Mouse (Mus musculus) hindbrain, embryonic 11.5 days (tissue): ENCODE results near the gene Selenom. TPM values are rescaled to one million over a fixed set of nuclear protein-coding genes. Genes with fewer than 3 reads are reported as not detected.

ENCODE experiments used
- ATAC-seq: fragments of 200-750 bp; cut with Nextera tagmentation; 2 replicates; pipeline ENCODE4 v1.8.0; 2017; ENCODE audit warnings: mild to moderate bottlenecking, moderate TSS enrichment, moderate library complexity; ENCODE audit not compliant: low FRiP score
- DNase-seq: peaks from one replicate; pipeline ENCODE4 v3.0.0-alpha.2; 2015; ENCODE audit warnings: low spot score
- H3K27ac ChIP-seq: fragments of 300-500 bp; sonication (generic); 2 replicates; pipeline ENCODE4 v1.5.1; 2014; ENCODE audit warnings: mild to moderate bottlenecking, low read depth, low read length
- H3K27me3 ChIP-seq: fragments of 300-500 bp; sonication (generic); 2 replicates; pipeline ENCODE4 v1.6.1; 2014; ENCODE audit warnings: mild to moderate bottlenecking, low read length, moderate library complexity, mixed read lengths; ENCODE audit not compliant: control insufficient read depth, insufficient read depth
- H3K36me3 ChIP-seq: fragments of 300-500 bp; sonication (generic); 2 replicates; pipeline ENCODE4 v1.6.1; 2014; ENCODE audit warnings: mild to moderate bottlenecking, low read length, moderate library complexity, mixed read lengths; ENCODE audit not compliant: control insufficient read depth, insufficient read depth
- H3K4me1 ChIP-seq: fragments of 300-500 bp; sonication (generic); replicated peaks from 2 replicates; pipeline ENCODE4 v1.6.1; 2014; ENCODE audit warnings: low read length, mixed read lengths; ENCODE audit not compliant: control insufficient read depth, insufficient read depth
- H3K4me2 ChIP-seq: fragments of 300-500 bp; sonication (generic); replicated peaks from 2 replicates; pipeline ENCODE4 v1.6.1; 2014; ENCODE audit warnings: mild to moderate bottlenecking, low read depth, low read length
- H3K4me3 ChIP-seq: fragments of 300-500 bp; sonication (generic); 2 replicates; pipeline ENCODE4 v1.5.1; 2014; ENCODE audit warnings: low read depth, low read length
- H3K9ac ChIP-seq: fragments of 300-500 bp; sonication (generic); 2 replicates; pipeline ENCODE4 v1.6.1; 2014; ENCODE audit warnings: low read depth, low read length
- H3K9me3 ChIP-seq: fragments of 300-500 bp; sonication (generic); 2 replicates; pipeline ENCODE4 v1.6.1; 2016; ENCODE audit warnings: low read length; ENCODE audit not compliant: control insufficient read depth
- WGBS: fragments of 180-500 bp; shearing (Covaris S2); extraction: QIAGEN DNeasy Blood & Tissue Kit; methylation state at CpG from one replicate; pipeline ENCODE4 v1.1.7; 2014; 5-methylcytosine and 5-hydroxymethylcytosine counted together
- polyA plus RNA-seq: library from polyadenylated mRNA; unstranded; fragments of >200 nt; fragmentation: Nextera tagmentation; extraction: Ambion mirVana; gene quantifications from 2 replicates; pipeline ENCODE4 v1.2.1, GENCODE M21; 2014

Selenom gene
- polyA plus RNA-seq, 1 experiment from 2014 or later, result 66.5 TPM

DNA sequence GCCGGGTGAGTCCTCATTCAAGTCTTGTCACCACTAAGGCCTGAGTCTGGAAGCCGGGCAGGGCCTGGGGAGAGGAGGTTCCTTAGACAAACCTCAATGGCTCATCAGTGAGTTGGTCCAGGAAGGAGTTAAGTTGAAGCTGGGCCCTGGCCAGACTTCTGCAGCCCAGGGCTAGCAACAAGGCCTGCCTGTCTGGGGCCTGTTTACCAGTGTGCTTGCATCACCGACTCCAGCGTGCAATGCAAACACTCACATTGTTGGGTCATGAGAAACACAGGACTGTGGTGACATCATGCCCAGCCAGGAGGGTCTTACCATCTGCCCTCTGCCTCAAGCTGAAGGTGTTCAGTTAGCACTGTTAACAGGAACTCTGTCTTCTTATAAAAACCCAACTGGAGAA is 51.5 kb downstream of the Selenom start:
- Histone ChIP-seq H3K27ac (no peak overlapping the region), H3K4me2 (no peak overlapping the region), H3K9me3 (no peaks in the 10 kb centered on the region; the same call in 1 of the 2 replicates), H3K4me3 (no peak overlapping the region), H3K27me3 (no peaks in the 10 kb centered on the region), H3K4me1 (no peaks in the 10 kb centered on the region), H3K36me3 (no peaks in the 10 kb centered on the region), H3K9ac (no peak overlapping the region)
- no peak for DNase-seq
- WGBS, result 87% methylated on average over 4 of the region's 4 CpGs
- no peak for ATAC-seq

Other genes with a start within 250 kb of the Selenom start
- gene Drg1, start 248.3 kb upstream of the Selenom start, polyA plus RNA-seq, result 321 and 329 TPM in 2 replicates
- gene Patz1, start 225.8 kb upstream of the Selenom start, polyA plus RNA-seq, result 91.2 and 97.0 TPM in 2 replicates
- gene Pik3ip1, start 184.3 kb upstream of the Selenom start, polyA plus RNA-seq, result 11.5 and 12.0 TPM in 2 replicates
- gene Limk2, start 105.5 kb upstream of the Selenom start, polyA plus RNA-seq, result 74.8 and 75.0 TPM in 2 replicates
- 51.4 and 52.3 TPM in 2 replicates for gene Rnf185, start 62.3 kb upstream of the Selenom start, polyA plus RNA-seq
- gene Pla2g3, start 26.4 kb upstream of the Selenom start, polyA plus RNA-seq, result 0.60 and 0.86 TPM in 2 replicates
- gene Inpp5j, start 9.9 kb upstream of the Selenom start, polyA plus RNA-seq, result 0.09 and 0.29 TPM in 2 replicates
- 27.0 and 27.5 TPM in 2 replicates for gene Smtn, start 25.9 kb downstream of the Selenom start, polyA plus RNA-seq
- gene Morc2a, start 134.5 kb downstream of the Selenom start, polyA plus RNA-seq, result 31.3 and 32.1 TPM in 2 replicates